Mouse (Mus musculus) regulatory T cell (primary cell): ENCODE measurements around the gene Mrpl1.

Experiments
- in situ Hi-C: fragments of 300-600 bp; cut with MboI, MseI; formaldehyde crosslinking; loops from one replicate; pipeline ENCODE4 v1.15.1; 2025; ENCODE audit warnings: high pct_unique_total_duplicates

Mrpl1 gene

GRCm38 (mm10) chr5:96209459-96209858 is at the start of gene Mrpl1:
Gene Mrpl1, plus strand, starts transcription at chr5:96209493.
- in situ Hi-C loops, result loop anchor here (5.0 kb wide), 1 partner anchor 42 kb away; no protein-coding TSS in a partner anchor

GRCm38 (mm10) chr5:96160467-96161262 is 48.6 kb upstream of the Mrpl1 start:
- in situ Hi-C loops, result no loop called here

GRCm38 (mm10) chr5:96161263-96161577 is 48.1 kb upstream of the Mrpl1 start:
- in situ Hi-C loops, result no loop called here

GRCm38 (mm10) chr5:96161578-96162398 is 47.5 kb upstream of the Mrpl1 start:
- in situ Hi-C loops, result no loop called here

- in situ Hi-C loops, result no loop called here
Observed at GRCm38 (mm10) chr5:96162399-96163331, 46.6 kb upstream of the Mrpl1 start.

GRCm38 (mm10) chr5:96163396-96164020 is 45.8 kb upstream of the Mrpl1 start:
- in situ Hi-C loops, result no loop called here

GRCm38 (mm10) chr5:96164021-96164411 is 45.3 kb upstream of the Mrpl1 start, which contains the start of gene Cnot6l:
Gene Cnot6l, minus strand, starts transcription at chr5:96164171.
- in situ Hi-C loops, result no loop called here

- in situ Hi-C loops, result loop anchor here (5.0 kb wide), 1 partner anchor 41 kb away; the partner anchor contains the start of gene Mrpl1
Observed at GRCm38 (mm10) chr5:96166761-96167160, 42.5 kb upstream of the Mrpl1 start.

GRCm38 (mm10) chr5:96170443-96170842 is 38.9 kb upstream of the Mrpl1 start:
- in situ Hi-C loops, result no loop called here

GRCm38 (mm10) chr5:96171765-96172164 is 37.5 kb upstream of the Mrpl1 start:
- in situ Hi-C loops, result no loop called here

- in situ Hi-C loops, result no loop called here
Observed at GRCm38 (mm10) chr5:96176121-96176520, 33.2 kb upstream of the Mrpl1 start.

- in situ Hi-C loops, result no loop called here
Observed at GRCm38 (mm10) chr5:96176879-96177358, 32.4 kb upstream of the Mrpl1 start.

GRCm38 (mm10) chr5:96183211-96183610 is 26.1 kb upstream of the Mrpl1 start:
- in situ Hi-C loops, result no loop called here

- in situ Hi-C loops, result no loop called here
Observed at GRCm38 (mm10) chr5:96183987-96184386, 25.3 kb upstream of the Mrpl1 start.

GRCm38 (mm10) chr5:96189761-96190160 is 19.5 kb upstream of the Mrpl1 start:
- in situ Hi-C loops, result no loop called here

GRCm38 (mm10) chr5:96191251-96191650 is 18.0 kb upstream of the Mrpl1 start:
- in situ Hi-C loops, result no loop called here

GRCm38 (mm10) chr5:96196547-96197052 is 12.7 kb upstream of the Mrpl1 start:
- in situ Hi-C loops, result no loop called here

- in situ Hi-C loops, result no loop called here
Observed at GRCm38 (mm10) chr5:96198271-96198670, 11.0 kb upstream of the Mrpl1 start.

GRCm38 (mm10) chr5:96200269-96200668 is 9.0 kb upstream of the Mrpl1 start:
- in situ Hi-C loops, result no loop called here

GRCm38 (mm10) chr5:96201462-96202154 is 7.7 kb upstream of the Mrpl1 start:
- in situ Hi-C loops, result no loop called here
